Mouse (Mus musculus) CH12.LX (cell line): ENCODE measurements around the gene Grsf1.
A peak's percentile ranks its signal among the peaks of the same experiment; 100 is the strongest.

Source experiments
- CHD1 ChIP-seq: IDR thresholded peaks from 2 replicates; pipeline ENCODE4 v1.6.1; 2012; ENCODE audit warnings: low read depth, low read length, improper control_type of control experiment, inconsistent platforms
- CTCF ChIP-seq, 2 experiments: IDR thresholded peaks in 1 of 2; conservative IDR thresholded peaks in 1 of 2; 2 replicates each; pipeline ENCODE4 v1.5.1; 2011 to 2012; ENCODE audit warnings: low read depth in 2 of 2, low read length in 2 of 2, improper control_type of control experiment in 1 of 2, inconsistent platforms in 1 of 2, mild to moderate bottlenecking in 1 of 2, moderate library complexity in 1 of 2
- E2F4 ChIP-seq: IDR thresholded peaks from 2 replicates; pipeline ENCODE4 v1.6.1; 2011; ENCODE audit warnings: low read depth, low read length, improper control_type of control experiment; ENCODE audit not compliant: insufficient replicate concordance
- ELF1 ChIP-seq: IDR thresholded peaks from 2 replicates; pipeline ENCODE4 v1.6.1; 2014; ENCODE audit warnings: low read depth, mild to moderate bottlenecking, inconsistent platforms, low read length, improper control_type of control experiment
- HCFC1 ChIP-seq: IDR thresholded peaks from 2 replicates; pipeline ENCODE4 v1.6.1; 2012; ENCODE audit warnings: low read depth, mild to moderate bottlenecking, inconsistent platforms, low read length, improper control_type of control experiment
- IRF4 ChIP-seq: IDR thresholded peaks from 2 replicates; pipeline ENCODE4 v1.6.1; 2014; ENCODE audit warnings: low read depth, mild to moderate bottlenecking, inconsistent platforms, low read length, improper control_type of control experiment
- NELFE ChIP-seq: IDR thresholded peaks from 2 replicates; pipeline ENCODE4 v1.6.1; 2011; ENCODE audit warnings: low read depth, low read length, improper control_type of control experiment
- POLR2A ChIP-seq: IDR thresholded peaks from 2 replicates; pipeline ENCODE4 v1.6.1; 2011; ENCODE audit warnings: low read depth, mild to moderate bottlenecking, improper control_type of control experiment, low read length
- SMC3 ChIP-seq: IDR thresholded peaks from 2 replicates; pipeline ENCODE4 v1.6.1; 2011; ENCODE audit warnings: low read depth, low read length, improper control_type of control experiment
- USF1 ChIP-seq: IDR thresholded peaks from 2 replicates; pipeline ENCODE4 v1.6.1; 2014; ENCODE audit warnings: low read depth, mild to moderate bottlenecking, inconsistent platforms, low read length, improper control_type of control experiment
- USF2 ChIP-seq: conservative IDR thresholded peaks from 2 replicates; pipeline ENCODE4 v1.6.1; 2011; ENCODE audit warnings: low read depth, low read length, improper control_type of control experiment
- ZKSCAN1 ChIP-seq: IDR thresholded peaks from 2 replicates; pipeline ENCODE4 v1.6.1; 2012; ENCODE audit warnings: low read depth, inconsistent platforms, low read length, improper control_type of control experiment, borderline replicate concordance

- TF ChIP-seq CTCF (conservative IDR thresholded peaks at IDR 0.05 in 1 of 2, IDR thresholded peaks at IDR 0.05 in 1 of 2; ENCODE audit: low read depth in 2 of 2, low read length in 2 of 2) (no peak), ZKSCAN1 (no peak), POLR2A (peak; percentile 95), USF1 (peak; percentile 91), USF2 (peak; percentile 80), IRF4 (peak; percentile 30; the same call in 1 of the 2 replicates), SMC3 (no peak), CHD1 (no peak), E2F4 (no peak), ELF1 (peak; percentile 85), HCFC1 (peak; percentile 71), NELFE (peak; percentile 92)
These were observed 44.4 kb upstream of the Grsf1 start, which contains the start of gene Mob1b for GRCm38 (mm10) chr5:88720116-88721002.
